Mouse (Mus musculus): ENCODE data around the gene 9230102O04Rik. TPM values are rescaled to one million over a fixed set of nuclear protein-coding genes. Genes with fewer than 3 reads are reported as not detected.
A peak's percentile ranks its signal among the peaks of the same experiment; 100 is the strongest.

9230102O04Rik gene
- total RNA-seq, 2 experiments from 2014 or later: not detected

DNA sequence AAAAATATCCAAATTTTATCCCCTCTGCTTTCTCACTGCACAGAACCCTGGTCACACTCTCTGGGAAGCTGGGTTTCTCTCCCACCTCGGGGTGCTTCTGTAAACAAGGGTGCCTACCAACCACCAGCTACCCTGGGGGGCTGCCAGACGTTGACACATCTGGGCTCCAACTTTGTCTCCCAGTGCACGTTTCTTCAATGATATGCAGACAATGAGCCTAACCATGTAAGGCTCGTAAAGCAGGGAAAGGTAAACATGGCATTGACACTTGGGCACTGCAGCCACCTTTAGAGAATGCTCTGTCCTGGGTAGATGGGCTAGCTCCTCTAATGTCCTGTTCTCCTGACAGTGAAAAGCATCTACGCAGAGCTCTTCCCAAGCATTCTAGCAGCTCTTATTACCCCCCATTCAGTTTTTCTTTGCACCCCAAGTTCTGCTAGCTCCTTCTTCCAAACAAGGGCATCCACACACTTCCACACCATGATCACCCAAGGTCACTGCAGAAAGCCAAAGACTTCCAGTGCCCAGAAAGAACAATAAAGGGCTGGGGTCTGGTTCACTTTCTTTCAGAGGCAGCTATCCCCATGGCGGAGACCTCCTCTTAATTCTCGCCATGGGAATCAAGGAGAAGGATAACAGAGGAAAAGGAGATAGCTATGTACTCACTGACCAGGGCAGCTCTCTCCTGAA is 2.3 kb downstream of the 9230102O04Rik start:
- no peak for ATAC-seq (replicated peaks; ENCODE audit: poor library complexity, severe bottlenecking)

DNA sequence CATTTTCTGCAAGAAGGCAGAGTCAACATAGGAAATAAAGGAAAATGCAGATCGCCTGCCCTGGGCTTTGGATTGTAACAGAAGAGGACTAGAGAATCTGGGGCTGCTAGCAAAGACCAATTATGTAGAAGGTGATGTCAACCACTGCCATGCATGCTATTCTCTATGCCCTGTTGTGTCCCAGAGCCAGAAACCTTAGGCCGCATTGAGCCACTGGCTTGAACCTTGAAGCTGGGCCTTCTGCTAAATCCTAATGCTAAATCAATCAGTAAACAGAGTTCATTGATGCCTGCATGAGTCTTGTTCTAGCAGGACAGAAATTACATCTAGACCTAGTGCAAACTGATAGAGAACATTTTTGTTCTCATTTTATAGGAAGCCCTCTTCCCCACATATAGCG is 3.3 kb downstream of the 9230102O04Rik start:
- no peak for ATAC-seq (replicated peaks; ENCODE audit: poor library complexity, severe bottlenecking)

DNA sequence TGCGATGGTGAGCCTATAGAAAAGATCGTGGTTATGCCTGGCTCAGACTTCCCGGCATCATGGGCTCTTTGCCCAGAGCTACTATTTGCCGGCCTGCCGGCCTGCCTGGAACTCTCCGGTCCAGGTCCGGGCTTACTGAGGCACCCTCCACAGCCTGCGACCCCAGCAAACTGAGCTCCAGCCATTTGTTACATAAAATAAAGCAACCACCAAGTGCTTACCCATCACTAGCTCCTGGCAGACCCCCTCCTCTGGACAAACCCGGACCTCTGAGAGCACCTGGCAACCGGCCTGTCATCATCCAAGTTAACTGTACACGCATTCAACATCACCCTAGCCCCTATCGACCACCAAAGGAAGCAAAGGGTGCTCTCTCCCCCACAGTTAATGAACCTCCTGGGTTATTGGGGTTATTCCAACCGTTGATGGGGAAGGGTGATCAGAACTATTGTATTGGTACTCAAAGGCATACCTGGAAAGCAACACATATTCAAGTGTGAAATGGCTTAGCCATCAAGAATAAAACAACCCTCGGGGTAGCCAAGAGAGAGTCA is 4.0 kb downstream of the 9230102O04Rik start:
- no peak for ATAC-seq (replicated peaks; ENCODE audit: poor library complexity, severe bottlenecking)

DNA sequence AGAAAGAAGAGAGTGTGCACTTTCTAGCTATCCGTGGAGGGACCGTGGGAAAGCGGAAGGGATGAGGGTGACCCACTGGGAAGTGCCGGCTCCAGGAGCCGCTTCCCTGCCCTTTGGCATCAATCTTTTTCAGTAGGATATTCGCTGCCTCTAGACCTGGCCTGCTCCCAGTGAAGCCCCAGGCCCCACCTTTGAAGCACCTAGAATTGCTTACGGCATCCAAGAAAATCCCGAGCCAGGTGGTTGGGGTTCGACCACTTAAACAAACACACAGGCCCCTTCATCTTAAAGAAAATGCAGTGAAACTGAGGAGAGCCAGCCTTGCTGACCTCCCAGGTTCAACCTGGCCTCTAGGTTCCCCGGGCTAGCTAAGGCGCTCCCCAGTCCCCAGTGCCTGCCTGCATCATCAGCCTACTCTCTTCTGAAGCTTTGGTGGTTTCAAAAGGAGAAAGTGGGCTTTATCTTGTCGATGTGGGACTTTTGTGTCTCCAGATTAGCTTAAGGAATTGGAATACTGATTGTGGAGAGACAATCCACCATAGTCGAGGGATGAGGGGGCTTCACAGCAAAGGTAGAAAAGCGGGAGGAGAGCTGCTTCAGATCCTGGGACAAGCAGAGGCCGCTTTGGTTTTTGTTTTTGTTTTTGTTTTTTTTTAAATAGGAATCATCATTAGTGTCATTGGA is 4.7 kb downstream of the 9230102O04Rik start:
- ATAC-seq (replicated peaks; ENCODE audit: poor library complexity, severe bottlenecking): no peak

DNA sequence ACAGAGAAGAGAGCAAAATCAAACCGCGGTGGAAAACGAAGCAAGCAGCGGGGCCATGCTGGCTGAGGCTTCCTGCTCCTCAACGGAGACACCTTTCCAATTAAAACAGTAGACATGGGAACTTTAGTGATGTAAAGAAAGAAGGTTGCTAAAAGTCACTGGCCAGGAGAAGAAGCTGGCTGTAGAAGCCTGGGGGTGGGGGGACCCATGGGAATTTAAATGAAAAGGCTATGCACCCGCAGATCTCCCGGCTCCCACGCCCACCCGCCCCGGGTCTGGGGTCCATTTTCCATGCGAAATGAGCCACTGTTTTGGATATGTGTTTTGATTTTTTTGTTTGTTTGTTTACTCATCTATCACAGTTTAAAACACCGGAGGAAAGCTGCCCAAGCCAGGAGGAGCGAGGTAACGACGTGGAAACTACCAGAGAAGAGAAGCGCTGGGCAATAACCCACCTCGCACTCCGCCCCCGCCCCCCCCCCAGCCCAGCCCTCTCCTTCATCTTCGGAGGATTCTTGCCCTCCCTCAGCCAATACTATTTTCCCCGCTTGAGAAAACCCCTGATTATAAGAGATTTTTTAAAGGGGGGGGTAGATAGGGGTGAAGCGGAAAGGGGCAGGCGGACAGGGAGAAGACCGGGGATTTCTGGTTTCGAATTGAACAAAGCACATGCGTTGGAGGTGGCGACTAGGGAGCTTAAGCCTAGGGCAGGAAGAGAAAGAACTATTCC is 5.4 kb downstream of the 9230102O04Rik start:
- ATAC-seq (replicated peaks; ENCODE audit: poor library complexity, severe bottlenecking): no peak

DNA sequence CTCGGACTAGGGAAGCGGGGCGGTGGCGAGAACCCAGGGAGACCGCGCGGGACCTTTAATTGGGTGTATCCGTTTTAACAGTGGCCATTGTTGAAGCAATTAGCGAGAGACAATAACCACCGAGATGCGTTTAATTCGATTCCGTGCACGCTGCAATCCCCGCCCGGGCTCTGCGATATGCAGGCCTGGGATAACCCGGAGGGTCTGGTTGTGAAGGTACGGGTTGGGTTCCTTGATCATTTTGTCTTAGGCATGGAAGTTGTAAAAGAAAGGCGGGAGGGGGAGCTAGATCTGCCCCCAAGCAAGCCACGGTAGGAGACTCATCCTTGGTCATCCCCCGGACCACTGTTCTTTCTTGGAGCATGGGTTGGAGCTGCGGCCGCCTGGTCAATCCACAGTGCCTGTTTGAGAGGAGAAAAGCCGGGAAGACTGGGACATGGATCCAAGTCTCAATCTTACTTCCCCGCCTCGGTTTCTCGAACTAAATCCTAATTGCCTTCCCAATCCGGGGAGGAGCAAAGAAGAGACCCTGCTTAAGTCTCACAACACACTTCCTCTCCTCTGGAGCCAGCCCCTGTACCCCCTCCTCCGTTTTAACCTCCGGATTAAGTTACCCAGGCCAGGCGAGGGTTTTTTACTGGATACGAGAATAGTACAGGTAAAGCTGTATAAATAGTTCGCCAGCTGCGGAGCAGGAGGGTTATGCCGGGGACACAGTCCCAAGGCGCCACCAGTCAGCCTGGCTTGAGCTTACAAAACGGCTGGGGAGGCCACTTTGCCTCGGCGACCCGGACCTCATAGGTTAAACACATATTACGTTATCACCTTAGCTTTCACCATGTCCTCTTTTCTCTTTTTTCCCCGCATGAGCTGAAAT is 6.2 kb downstream of the 9230102O04Rik start:
- ATAC-seq (replicated peaks; ENCODE audit: poor library complexity, severe bottlenecking): no peak

DNA sequence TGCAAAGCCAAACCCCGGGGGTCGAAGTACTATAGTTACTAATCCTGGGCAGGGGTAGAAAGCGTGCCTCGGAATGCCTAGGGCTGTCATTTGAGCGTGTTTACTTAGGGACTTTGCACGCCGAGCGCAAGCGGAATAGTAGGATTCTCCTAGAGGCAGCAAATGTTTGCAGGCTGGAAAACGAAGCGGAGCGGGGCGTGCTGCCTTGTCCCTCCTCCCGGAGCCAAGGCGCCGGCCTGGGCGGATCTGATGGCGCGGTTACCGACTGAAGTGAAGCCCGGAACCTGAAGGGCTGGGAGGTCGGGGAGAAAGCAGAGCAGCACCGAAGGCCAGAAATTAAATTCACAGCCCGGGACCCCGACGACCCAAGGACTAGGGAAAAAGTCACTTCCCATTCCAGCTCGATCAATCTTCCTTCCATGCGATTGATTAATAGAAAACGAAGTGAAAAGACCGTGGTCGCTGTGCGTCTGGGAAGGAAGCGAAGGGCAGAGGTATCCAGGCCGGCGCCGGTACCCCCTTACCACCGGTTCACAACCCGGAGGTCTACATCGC is 6.9 kb downstream of the 9230102O04Rik start:
- ATAC-seq (replicated peaks; ENCODE audit: poor library complexity, severe bottlenecking): no peak

DNA sequence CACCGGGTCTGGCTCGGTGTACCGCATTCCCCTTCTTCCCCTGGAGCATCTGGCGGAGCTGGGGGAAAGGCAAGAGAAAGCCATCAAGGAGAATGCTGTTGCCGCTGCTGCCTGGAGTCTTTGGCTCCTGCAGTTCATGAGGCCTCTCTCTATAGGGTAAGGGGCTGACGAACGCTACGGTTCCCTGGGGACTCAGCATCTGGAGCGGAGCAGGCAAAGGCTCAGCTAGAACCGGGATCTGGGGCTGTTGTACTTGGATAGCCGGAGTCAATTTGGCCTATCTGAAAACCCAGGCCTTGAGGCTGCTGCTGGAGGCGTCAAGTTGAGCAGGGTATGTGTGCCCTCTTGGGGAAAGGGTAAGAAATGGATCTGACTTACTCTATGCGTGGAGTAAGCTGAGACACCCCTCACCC is 7.7 kb downstream of the 9230102O04Rik start:
- ATAC-seq (replicated peaks; ENCODE audit: poor library complexity, severe bottlenecking): no peak

DNA sequence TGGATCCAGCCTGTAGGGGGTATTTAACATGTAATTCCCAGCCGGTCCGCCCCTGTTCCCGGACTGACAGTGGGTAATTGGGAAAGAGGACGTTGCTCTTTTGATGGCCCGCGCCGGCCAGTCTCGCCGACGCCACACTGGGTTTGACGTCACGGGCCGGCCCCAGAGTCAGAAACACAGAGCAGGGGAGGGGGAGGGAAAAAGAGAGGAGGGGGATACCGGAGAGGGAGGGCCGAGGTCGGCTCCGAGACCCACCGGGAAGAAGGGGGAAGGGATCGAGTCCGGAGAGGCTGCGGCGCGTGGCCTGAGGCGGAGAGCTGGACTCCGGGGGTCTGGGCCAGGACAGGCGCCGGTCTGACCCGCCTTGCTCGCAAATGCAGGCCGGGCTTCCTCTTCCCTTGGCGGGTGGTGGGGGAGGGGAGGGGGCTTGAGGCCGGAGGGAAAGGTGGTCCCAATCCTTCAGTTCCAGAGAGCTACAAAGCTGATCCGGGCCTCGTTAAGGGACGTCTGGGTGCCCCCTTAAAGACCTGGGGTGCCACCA is 8.2 kb downstream of the 9230102O04Rik start, which contains the start of gene 4930412O13Rik:
Gene 4930412O13Rik (plus strand): TSS at position 202 of the 541 bp plus-strand sequence.
- no peak for ATAC-seq (replicated peaks; ENCODE audit: poor library complexity, severe bottlenecking)

DNA sequence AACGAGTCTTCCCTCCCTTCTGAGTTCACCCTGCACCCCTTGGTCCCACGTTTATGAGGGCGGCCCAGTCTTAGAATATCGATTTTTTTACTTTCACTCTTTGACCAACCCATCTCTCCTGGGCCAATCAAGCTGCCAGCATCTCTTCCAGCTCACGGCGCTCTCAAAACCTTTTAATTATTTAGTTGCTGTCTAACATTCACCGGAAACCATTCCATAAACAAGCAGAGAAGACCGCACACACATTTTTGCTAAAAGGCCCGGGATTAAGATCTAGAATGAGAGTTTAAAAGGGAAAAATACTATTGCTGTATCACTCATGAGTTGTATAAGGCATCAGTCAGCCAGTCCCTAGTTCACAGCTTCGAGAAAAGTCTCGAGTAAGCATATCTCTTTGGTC is 9.1 kb downstream of the 9230102O04Rik start:
- no peak for ATAC-seq (replicated peaks; ENCODE audit: poor library complexity, severe bottlenecking)

DNA sequence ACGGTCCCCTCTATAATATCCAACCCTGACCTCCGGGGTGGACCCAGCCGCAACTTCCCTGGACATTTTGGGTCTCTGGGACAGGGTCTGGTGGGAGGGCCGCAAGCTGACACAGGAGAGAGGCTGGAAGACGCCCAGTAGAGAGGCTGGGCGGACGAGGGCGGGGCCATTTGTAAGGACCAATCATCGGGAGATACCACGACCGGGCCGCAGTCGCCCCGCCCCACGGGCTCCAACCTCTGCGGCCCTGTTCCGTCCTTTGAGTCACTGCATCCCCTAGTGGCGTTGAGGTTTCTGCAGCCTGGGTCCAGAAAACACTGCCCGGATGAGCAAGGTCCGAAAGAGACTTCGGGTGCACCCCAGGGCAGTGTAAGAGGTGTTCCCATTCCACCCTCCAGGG is 9.8 kb downstream of the 9230102O04Rik start:
- ATAC-seq (replicated peaks; ENCODE audit: poor library complexity, severe bottlenecking): peak; percentile 87

DNA sequence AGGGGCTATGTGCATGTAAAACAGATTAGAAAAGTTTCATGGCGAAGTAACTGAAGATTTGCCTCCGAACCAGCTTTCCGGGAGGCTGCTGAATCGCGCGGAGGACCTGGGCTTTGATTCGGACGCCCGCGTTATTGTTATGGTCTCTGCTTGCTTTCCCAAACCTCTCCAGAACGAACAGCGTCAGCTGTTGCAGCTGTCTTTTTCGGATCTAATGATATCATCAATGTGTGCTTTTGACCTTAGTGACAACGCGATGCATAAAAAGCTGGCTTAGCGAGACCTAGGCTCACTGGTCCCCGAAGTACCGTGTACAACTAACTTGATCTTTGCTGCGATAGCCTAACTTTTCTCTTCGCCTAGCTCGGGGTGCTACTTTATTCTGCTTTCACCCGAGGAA is 10.2 kb downstream of the 9230102O04Rik start:
- peak; percentile 7 for ATAC-seq (replicated peaks; ENCODE audit: poor library complexity, severe bottlenecking)

DNA sequence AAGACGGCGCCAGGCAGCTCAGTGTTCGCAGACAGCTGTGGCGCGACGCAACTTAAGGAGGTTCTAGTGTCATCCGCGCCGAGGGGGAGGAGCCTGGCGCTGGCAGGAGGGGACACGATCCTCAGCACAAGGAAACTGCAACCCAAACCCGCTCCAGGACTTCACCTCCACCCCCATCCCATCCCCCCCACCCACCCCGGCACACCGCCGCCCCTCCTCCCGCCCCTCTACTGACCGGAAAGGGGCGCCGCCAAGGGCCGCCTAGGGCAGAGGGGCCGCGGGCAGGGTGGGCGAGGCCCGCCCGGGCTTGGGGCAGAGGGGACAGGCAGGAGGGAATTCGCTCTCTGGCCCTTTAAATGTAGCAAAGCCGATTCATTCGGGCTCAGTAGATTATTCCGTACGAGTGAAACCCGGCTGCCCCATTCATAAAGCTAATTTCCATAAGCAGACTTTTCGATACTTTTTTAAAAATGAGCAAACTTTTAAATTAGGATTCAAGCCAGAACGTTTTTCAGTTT is 10.7 kb downstream of the 9230102O04Rik start:
- ATAC-seq (replicated peaks; ENCODE audit: poor library complexity, severe bottlenecking): peak; percentile 28

DNA sequence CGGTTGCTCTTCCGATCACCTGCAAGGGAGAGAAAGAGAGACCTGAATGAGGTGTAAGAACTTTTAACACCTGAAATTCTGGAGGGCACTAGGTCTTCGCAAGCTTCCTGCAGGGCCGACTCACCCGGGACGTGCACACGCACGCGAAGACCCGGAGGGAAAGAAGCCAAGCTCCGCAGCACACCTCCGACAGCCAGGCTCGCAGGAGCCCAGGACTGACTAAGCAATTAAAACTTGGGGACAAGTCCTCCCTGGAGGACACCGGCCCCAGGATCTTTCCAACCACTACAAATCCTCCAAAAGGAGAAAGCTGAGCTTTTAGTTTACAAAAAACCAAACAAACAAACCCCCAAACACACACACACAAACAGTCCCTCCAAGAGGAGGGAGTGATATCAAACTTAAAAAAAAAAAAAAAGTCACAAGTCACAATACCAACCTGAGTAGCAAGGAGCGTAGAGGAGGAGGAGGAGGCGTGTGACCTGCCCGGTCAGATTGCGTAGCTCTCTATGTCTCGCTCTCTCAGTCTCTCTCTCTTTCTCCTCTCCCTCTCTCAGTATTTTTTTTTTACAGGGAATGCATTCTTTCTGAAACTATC is 11.3 kb downstream of the 9230102O04Rik start:
- ATAC-seq (replicated peaks; ENCODE audit: poor library complexity, severe bottlenecking): no peak

DNA sequence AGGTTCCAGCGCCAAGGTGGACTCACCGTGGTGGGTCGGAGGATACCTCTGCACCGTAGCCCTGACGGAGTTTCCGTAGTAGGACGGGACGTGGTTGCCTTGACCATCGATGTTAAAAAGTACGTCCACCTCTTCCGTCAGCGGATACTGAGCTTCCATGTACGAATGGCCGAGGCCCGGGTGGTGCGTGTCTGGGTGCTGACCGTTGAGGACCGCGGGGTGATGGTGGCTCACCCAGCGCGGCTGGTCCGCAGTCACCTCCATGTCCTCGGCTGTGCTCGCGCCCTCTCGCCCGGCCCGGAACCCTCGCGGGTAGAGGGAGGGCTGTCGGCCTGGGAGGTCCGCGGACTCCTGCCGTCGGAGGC is 12.0 kb downstream of the 9230102O04Rik start:
- peak; percentile 15 for ATAC-seq (replicated peaks; ENCODE audit: poor library complexity, severe bottlenecking)

DNA sequence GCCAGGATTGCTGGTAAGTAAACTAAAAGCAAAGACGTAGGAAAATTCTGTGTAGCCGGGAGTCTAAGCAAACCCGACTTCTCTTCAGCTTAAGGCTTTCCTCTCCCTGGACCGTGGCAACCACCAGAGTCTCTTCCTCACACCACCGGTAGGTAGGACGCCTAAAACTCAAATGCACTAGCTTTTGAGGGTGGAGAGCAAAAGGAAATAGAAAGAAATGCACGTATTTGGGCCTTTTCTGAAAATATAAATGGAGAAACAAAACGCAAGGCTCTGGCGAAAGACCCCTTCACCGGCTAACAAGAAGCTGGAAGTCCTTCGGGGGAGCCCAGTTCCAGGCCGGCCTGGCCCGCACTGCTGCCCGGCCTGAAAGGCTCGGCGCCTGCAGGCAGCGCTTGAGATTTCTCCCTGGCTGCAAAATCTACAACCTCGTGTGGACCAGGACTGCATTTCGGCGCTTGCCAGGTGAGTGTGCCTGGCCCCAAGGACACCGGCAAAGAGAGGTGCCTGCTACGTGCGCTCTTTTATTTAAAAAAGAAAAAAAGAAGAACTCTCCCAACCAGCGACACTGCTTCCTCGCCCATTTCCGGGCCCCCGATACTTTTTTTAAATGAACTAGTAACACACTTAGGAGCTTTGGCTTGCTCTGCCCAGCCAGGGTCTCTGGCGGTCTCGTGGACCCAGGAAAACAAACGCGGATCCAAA is 12.6 kb downstream of the 9230102O04Rik start:
- no peak for ATAC-seq (replicated peaks; ENCODE audit: poor library complexity, severe bottlenecking)

DNA sequence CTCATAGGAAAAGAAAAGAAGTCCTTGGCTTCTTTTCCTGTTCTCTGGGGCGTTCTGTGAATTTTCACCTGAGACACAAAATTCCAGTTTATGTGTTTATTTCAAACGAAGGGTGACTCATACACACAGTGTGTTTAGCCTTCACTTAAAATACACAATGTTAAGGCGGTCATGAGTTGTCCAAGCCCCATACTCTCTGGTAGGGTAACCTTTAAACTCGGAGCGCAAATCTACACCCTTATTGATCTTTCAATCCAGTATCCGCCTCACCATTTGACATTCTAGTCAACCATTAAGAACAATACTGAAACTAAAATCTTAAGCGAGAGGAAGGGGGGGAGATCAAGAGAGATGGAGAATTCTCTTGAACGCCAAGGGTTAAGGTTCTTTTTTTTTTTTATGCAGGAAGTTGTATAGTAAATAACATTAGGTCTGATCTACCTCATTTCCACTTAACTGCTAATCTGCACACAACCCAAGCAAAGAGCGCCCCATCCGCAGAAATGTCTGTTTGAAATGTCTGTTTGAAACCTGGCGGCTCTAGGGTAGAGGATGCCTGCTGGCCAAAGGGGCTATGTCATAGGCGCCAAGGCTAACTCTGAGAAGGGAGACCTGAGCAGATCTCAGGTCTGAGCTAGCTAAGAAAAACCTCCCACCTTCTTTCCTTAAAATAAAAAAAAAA is 13.5 kb downstream of the 9230102O04Rik start:
- ATAC-seq (replicated peaks; ENCODE audit: poor library complexity, severe bottlenecking): no peak

DNA sequence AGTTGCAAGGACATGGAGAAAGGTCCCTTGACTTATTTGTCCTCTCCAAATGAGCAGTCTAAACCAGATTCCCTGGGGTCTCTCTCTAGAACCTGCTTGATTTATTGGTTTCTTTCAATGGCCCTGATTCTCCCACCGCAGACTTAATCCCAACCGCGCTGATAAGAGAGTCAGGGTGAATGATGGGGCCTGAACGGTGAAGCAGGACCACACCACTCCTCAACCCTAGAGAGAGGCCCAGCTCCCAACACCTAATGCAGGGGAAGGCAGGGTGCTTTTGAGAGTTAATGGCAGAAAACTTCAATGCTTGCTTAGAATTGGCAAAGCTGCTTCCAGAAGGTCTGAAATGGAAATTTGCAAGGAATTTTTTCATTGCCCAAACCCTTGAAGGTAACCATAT is 14.1 kb downstream of the 9230102O04Rik start:
- no peak for ATAC-seq (replicated peaks; ENCODE audit: poor library complexity, severe bottlenecking)

All from granulocyte monocyte progenitor cell, adult 5-6 weeks (primary cell).